Mouse (Mus musculus) midbrain, postnatal 0 days (tissue): ENCODE results near the gene Dip2b. TPM values are rescaled to one million over a fixed set of nuclear protein-coding genes. Genes with fewer than 3 reads are reported as not detected.

Experiments used
- ATAC-seq: fragments of 200-750 bp; cut with Nextera tagmentation; 2 replicates; pipeline ENCODE4 v1.8.0; 2017; ENCODE audit warnings: moderate number of reproducible peaks, mild to moderate bottlenecking, moderate TSS enrichment, moderate library complexity; ENCODE audit not compliant: low FRiP score
- DNase-seq: peaks from one replicate; pipeline ENCODE4 v3.0.0-alpha.2; 2015; ENCODE audit warnings: low spot score
- H3K27ac ChIP-seq: fragments of 300-500 bp; sonication (generic); 2 replicates; pipeline ENCODE4 v1.5.1; 2014; ENCODE audit warnings: low read depth, mild to moderate bottlenecking, low read length, mixed read lengths
- H3K27me3 ChIP-seq: fragments of 300-500 bp; sonication (generic); 2 replicates; pipeline ENCODE4 v1.6.1; 2014; ENCODE audit warnings: low read length, control low read depth, mixed read lengths; ENCODE audit not compliant: insufficient read depth
- H3K36me3 ChIP-seq: fragments of 300-500 bp; sonication (generic); 2 replicates; pipeline ENCODE4 v1.6.1; 2014; ENCODE audit warnings: low read length, control low read depth, mixed read lengths; ENCODE audit not compliant: insufficient read depth
- H3K4me1 ChIP-seq: fragments of 300-500 bp; sonication (generic); 2 replicates; pipeline ENCODE4 v1.6.1; 2014; ENCODE audit warnings: mild to moderate bottlenecking, control low read depth, antibody characterized with exemption, low read length, mixed read lengths; ENCODE audit not compliant: insufficient read depth
- H3K4me2 ChIP-seq: fragments of 300-500 bp; sonication (generic); 2 replicates; pipeline ENCODE4 v1.6.1; 2014; ENCODE audit warnings: low read depth, mild to moderate bottlenecking, low read length, mixed read lengths; ENCODE audit not compliant: poor library complexity, severe bottlenecking
- H3K4me3 ChIP-seq: fragments of 300-500 bp; sonication (generic); 2 replicates; pipeline ENCODE4 v1.5.1; 2014; ENCODE audit warnings: low read depth, mild to moderate bottlenecking, low read length, moderate library complexity
- H3K9ac ChIP-seq: fragments of 300-500 bp; sonication (generic); replicated peaks from 2 replicates; pipeline ENCODE4 v1.6.1; 2014; ENCODE audit warnings: mild to moderate bottlenecking, low read length, moderate library complexity, mixed read lengths; ENCODE audit not compliant: poor library complexity, severe bottlenecking
- H3K9me3 ChIP-seq: fragments of 300-500 bp; sonication (generic); 2 replicates; pipeline ENCODE4 v1.6.1; 2016; ENCODE audit warnings: low read length, control low read depth
- CTCF ChIP-seq: IDR thresholded peaks from 2 replicates; pipeline ENCODE4 v1.5.1; 2016; ENCODE audit warnings: antibody characterized with exemption, mild to moderate bottlenecking
- WGBS: fragments of 180-500 bp; shearing (Covaris S2); extraction: QIAGEN DNeasy Blood & Tissue Kit; methylation state at CpG from one replicate; pipeline ENCODE4 v1.1.7; 2014; 5-methylcytosine and 5-hydroxymethylcytosine counted together
- polyA plus RNA-seq: library from polyadenylated mRNA; unstranded; fragments of >200 nt; fragmentation: Nextera tagmentation; extraction: Ambion mirVana; gene quantifications from 2 replicates; pipeline ENCODE4 v1.2.1, GENCODE M21; 2015
- total RNA-seq: library from RNA; depleted of rRNA; stranded (reverse); fragments of >200 nt; gene quantifications from 2 replicates; pipeline ENCODE4 v1.2.3, GENCODE M21; 2014

Dip2b gene
- total and polyA plus RNA-seq, 2 experiments from 2014 or later, result 10.5 to 44.8 TPM

DNA sequence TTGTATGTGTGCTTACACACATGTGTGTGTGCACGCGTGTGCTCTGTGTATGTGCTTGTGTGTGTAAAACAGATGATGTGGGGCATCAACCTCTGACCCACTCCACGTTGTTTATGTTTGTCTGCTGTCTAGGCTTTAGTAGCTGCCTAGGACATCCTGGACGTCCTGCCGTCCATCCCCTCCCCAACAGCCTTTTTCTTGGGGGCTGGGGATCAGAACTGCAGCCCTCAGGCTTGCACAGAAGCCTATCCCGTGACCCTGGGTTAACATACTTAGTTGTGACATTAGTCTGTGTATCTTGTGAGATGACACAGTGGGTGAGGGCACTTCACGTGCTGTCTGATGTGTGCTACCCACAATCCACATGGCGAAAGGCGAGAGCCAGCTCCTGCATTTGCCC, 139.1 kb downstream of the Dip2b start:
- Histone ChIP-seq H3K9ac (no peak overlapping the region), H3K4me3 (no peak overlapping the region)

DNA sequence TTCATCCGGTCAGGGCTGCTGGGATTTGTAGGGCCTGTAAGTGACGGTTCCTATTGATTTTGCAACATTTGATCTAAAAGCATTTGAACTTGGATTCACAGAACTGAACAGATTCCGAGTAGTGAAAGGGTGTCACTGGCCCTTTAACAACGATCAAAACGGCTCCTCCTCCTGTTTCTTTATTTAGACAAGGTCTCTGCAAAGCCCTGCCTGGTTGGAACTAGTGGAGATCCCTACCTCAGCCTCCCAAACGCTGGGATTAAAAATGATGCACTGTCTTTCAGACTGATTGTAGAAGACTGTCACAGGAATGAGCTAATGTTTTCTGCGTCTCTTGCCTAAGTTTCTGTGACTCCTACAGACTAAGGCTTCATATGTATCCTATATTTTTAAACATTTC, 140.0 kb downstream of the Dip2b start:
- H3K4me3 ChIP-seq, result no peak overlapping the region
- H3K36me3 ChIP-seq, result peaks cover 68% of the 10 kb centered on the region
- TF ChIP-seq CTCF, result no peak
- no peak overlapping the region for H3K9ac ChIP-seq
- 68% methylated on average over 7 of the region's 7 CpGs for WGBS
- no peaks in the 10 kb centered on the region for H3K27me3 ChIP-seq
- no peak for DNase-seq
- no peak overlapping the region for H3K4me2 ChIP-seq
- H3K4me1 ChIP-seq, result no peaks in the 10 kb centered on the region
- H3K27ac ChIP-seq, result no peak overlapping the region
- no peaks in the 10 kb centered on the region for H3K9me3 ChIP-seq
- ATAC-seq, result no peak

More for the DNA sequence above, 139.1 kb downstream of the Dip2b start:
- DNase-seq (no peak), ATAC-seq (no peak)
- Histone ChIP-seq H3K27me3 (no peaks in the 10 kb centered on the region), H3K4me1 (no peaks in the 10 kb centered on the region), H3K36me3 (peaks cover 75% of the 10 kb centered on the region), H3K27ac (no peak overlapping the region), H3K4me2 (no peak overlapping the region), H3K9me3 (no peaks in the 10 kb centered on the region)
- TF ChIP-seq CTCF, result no peak
- WGBS, result 87% methylated on average over 9 of the region's 9 CpGs

DNA sequence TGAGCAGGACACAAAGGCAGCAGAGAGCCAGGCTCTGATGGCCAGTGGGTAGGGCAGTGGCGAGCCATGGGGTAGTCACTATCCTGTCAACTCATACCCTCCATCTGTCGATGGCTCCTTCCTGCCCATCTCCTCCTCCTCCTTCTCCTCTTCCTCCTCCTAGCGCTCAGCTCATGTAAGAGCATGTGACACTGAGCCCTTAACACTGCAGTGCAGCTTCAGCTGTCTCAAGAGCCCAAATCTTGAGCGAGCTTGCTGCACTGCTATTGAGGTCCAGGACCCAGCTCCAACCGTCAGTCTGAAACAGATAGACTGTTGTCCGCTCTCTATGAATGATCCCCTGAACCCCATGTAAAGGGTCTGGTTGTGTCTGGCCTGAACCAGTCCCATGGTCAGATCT, 141.2 kb downstream of the Dip2b start:
- no peak for DNase-seq
- Histone ChIP-seq H3K36me3 (peaks cover 68% of the 10 kb centered on the region), H3K27ac (no peak overlapping the region), H3K9me3 (no peaks in the 10 kb centered on the region), H3K4me1 (no peaks in the 10 kb centered on the region), H3K4me2 (no peak overlapping the region), H3K27me3 (no peaks in the 10 kb centered on the region), H3K4me3 (no peak overlapping the region), H3K9ac (no peak overlapping the region)
- WGBS, result 93% methylated on average over 6 of the region's 6 CpGs
- ATAC-seq, result no peak
- no peak for TF ChIP-seq CTCF

DNA sequence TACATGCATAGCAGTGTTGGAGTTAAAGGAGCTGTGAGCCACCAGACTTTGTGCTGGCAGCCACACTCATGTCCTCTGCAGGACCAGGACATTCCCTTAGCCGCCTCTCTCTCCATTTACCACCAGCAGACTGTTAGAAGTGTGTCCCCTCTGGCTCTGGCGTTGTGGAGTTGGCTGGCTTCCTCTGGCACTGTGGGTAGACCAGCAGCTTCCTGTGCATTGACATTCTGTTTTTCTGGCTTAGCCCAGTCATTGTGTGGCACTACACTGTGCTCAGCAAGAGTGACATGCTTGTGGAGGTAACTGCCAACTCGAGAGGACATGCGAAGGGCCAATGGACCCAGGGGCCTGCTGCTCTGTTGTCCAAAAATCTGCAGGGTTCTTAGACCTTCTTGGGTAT, 141.8 kb downstream of the Dip2b start:
- Histone ChIP-seq H3K9me3 (no peaks in the 10 kb centered on the region), H3K36me3 (peaks cover 65% of the 10 kb centered on the region), H3K27ac (no peak overlapping the region), H3K9ac (no peak overlapping the region), H3K27me3 (no peaks in the 10 kb centered on the region), H3K4me1 (no peaks in the 10 kb centered on the region), H3K4me2 (no peak overlapping the region), H3K4me3 (no peak overlapping the region)
- peak; percentile 68 for DNase-seq
- peak; percentile 41; the same call in 1 of the 2 replicates for ATAC-seq
- no peak for TF ChIP-seq CTCF
- 75% methylated on average over 4 of the region's 4 CpGs for WGBS

DNA sequence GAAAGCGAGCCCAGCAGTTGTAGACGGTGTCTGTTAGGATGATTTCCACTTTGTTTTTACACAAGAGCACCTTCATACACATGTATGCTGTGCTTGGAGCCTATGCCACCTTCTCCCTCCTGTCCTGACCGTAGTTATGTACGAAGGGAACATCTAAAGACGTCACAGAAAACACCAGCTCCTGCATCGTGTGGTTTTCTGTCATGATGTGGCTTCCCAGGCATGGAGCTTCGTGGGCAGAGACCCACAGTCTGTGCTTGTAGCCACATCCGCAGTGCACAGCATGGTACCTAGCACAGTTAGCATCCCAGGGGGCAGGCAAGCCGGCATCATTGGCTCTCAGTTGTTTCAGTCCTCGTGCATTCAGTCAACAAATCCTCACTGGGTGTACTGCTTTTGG, 143.4 kb downstream of the Dip2b start:
- Histone ChIP-seq H3K27me3 (no peaks in the 10 kb centered on the region), H3K4me1 (no peaks in the 10 kb centered on the region), H3K36me3 (peaks cover 71% of the 10 kb centered on the region), H3K4me2 (no peak overlapping the region), H3K9ac (no peak overlapping the region), H3K4me3 (no peak overlapping the region), H3K9me3 (no peaks in the 10 kb centered on the region), H3K27ac (no peak overlapping the region)
- 92% methylated on average over 10 of the region's 10 CpGs for WGBS
- DNase-seq (no peak), ATAC-seq (no peak)
- TF ChIP-seq CTCF, result no peak

DNA sequence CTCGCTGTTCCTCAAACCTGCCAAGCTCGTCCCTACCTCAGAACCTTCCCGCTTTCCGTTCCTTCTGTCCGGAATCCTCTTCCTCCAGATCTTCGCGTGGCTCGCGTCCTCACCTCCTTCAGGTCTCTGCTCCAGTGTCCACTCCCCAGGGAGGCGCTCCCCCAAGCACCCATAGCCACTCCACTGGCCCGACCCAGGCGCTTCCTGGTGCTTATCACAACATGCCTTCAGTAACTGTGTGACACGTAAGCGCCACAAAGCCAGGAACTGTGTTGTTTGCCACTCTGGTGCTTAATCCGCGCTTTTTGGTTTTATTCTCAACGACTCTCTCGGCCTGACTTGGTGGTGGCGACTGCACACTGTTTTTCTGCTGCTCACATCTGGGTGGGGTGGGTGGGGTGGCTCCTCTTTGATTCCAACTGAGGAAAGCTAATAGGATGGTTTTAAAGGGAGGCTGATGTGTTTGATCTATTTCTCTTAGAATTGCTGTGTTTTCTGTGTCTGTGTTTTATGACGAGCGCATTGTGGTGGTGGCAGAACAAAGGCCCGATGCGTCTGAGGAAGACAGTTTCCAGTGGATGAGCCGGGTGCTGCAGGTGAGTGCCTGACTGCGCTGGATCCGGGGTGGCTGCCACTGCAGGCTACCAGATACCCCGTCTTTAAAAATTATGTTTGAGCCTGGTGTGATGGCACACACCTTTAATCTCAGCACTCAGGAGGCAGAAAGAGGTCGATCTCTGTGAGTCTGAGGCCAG, 144.2 kb downstream of the Dip2b start:
- no peak for TF ChIP-seq CTCF
- Histone ChIP-seq H3K4me1 (no peaks in the 10 kb centered on the region), H3K27ac (no peak overlapping the region), H3K4me3 (no peak overlapping the region), H3K36me3 (peaks cover 72% of the 10 kb centered on the region), H3K9ac (no peak overlapping the region), H3K9me3 (no peaks in the 10 kb centered on the region), H3K27me3 (no peaks in the 10 kb centered on the region), H3K4me2 (no peak overlapping the region)
- no peak for ATAC-seq
- WGBS, result 93% methylated on average over 28 of the region's 28 CpGs
- DNase-seq, result no peak
